Mouse (Mus musculus) adrenal gland, adult 8-10 months (tissue): ENCODE measurements at regions not wholly inside any gene's neighbourhood (a gene's known extent, or its start where the extent isn't known, plus 50 kb on each side); places are given as distances from the start of the nearest gene placed in this dataset.

ENCODE experiments used
- DNase-seq: peaks from one replicate; pipeline ENCODE4 v3.0.0; 2022

DNA sequence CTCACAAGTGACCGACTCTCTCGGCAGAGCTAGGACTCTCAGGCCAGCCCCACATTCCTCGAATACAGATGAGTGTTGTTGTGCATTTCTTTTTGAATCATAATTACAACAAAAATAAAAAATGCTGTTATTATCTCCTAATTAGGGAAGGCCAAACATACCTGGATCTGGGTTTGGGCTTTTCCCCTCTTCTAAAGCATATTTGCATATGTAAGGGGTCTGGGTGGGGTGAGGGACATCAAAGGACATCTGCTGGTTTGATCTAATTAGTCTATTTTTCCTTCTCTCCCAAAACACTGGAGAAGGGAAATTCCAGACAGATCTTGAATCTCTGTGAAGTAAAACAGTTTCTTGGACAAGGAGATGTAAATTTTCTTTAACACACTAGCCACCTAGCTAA lies 85.3 kb downstream of the Tfap2a start:
- DNase-seq: no peak

DNA sequence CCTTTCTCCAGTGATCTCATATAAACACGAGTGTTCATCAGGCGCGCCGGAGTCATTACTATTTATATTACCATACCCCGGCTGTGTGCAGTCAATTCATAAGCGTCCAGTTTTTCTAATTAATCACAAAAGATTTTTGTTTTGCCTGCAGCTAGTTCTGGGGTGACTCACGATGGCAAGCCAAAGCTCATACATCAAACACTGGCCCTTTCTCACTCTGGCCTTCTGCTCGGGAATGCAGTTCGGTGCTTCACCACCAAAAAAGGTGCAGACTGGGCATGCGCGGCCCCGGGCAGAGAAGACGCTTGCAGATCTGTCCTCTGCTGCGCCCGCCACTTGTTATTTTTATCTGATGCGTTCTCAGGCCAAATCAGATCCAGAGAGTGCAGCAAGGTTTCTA lies 87.1 kb downstream of the Tfap2a start:
- peak; percentile 67 for DNase-seq

DNA sequence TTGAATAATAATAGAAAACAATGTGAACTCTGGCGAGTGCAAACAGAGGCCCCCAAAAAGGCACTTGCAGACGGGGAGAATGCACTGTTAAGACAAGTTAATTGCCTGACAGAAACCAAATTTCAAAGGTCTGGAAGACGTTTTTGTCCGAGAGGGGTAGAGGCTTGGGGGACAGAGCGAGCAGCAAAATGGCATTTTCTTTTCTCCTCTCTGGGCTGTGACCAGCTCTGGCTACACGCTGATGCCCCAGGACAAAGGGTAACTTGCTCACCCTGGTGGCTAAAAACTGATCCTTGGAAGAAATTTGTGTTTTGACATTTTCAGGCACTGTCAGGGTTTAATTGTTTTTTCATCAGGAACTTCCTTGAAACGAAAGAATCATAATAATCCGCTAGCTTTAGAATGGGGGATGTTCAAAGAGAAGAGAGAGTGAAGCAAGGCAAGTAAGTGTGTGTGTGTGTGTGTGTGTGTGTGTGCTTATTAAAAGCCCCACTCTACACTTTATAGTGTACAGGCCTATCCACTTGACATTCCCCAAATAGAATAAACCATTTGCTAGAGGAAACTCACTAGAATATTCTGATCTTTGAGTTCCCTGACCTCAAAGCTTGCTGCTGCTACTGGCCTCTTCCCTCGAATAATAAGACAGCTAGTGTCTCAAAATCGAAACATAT lies 88.0 kb downstream of the Tfap2a start:
- no peak for DNase-seq

DNA sequence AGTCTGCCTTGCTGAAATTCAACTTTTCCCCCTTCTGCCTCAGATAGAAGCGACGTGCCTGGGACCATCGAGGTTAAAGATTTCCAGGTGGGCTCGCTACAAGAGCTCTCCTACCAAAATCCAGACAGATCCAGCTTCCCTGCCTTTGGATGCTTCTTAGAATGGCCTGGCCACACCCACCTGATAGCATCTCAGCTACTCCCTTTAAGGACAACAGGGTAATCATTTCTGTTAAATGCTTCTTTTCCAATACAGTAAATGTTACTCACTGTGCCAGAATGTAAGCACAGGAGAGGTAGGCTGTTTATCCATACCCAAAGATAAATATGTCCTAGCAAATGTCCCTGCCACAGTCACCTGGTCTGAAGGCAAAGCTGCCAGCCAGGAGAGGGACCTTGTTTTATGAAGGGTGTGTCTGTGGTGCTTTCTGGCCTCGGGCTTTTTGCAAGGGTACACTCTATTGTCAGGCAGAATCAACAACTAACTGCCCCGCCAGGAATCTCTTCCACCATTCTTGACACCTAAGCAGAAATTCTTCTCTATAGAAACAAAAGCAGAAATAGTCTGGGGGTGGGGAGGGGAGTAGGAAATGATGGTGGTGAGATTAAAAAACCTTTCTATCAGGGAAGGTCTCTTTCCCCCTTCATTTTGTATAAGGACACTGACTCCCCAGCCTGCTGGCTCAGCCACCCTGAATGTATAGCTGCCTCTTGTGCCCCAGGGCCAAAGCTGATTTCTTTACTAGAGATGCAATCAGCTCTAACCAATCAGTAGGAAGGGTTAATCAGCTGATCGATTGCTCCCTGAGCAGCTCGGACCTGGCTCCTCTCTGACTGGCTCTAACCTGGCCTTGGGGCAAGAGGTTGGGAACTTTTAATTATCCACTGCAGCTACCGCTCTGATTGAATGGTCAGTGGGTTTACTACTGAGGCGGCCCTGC lies 88.8 kb downstream of the Tfap2a start:
- DNase-seq: no peak

DNA sequence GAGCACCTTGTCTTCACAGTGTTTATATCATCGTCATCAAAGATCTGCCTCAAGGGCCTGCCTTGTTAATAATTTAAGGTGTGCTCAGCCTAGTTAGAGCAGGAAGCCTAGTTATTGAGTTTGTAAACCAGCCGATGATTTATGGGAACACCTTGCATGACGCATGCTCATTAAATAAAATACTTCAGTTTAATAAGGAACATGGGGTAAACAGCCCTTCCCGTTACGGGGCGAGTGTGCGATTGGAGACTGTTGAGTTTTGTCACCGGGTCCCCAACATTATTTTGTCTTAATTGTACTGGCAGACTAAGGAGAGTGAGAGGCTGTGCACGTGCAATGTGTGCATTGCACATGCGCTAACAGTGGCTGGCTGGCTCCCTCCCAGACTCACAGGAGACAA lies 92.0 kb downstream of the Tfap2a start:
- no peak for DNase-seq

DNA sequence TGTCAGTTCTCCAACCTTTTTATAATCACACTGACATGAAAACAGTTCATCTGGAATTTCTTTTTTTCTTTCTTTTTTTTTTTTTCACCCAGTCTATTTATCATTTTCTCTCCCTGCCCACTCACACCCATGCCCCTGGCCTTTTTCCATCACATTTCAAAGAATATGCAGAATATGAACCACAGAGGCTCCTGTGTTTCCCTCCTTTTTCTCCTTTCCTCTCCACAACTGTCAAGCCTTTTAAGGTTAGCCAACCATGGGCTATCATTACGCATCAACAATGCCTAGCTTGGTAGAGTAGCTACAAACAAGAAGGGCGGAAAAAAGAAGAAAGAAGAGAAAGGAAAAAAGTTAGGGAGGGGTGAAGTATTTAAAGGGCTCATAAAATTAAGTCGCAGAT lies 92.5 kb downstream of the Tfap2a start:
- no peak for DNase-seq

DNA sequence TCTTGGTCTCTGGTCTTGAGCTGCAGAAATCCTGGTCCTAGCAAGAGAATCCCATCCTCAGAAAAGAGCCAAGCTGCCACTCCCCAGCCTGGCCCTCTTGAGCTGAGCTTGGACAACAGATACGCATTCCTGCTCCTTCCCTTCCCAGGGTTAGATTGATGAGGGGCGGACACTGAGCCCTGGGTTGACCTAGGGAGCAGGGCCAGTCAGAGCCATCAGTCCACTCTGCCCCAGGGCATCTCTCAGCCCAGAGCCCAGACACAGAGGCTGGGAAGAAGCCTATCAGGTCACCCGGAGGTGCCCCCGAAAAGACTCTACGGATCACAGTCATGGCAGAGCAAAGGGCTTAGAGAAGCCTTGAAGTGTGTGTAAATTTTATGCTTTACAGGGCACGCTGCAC lies 95.2 kb downstream of the Tfap2a start:
- no peak for DNase-seq

DNA sequence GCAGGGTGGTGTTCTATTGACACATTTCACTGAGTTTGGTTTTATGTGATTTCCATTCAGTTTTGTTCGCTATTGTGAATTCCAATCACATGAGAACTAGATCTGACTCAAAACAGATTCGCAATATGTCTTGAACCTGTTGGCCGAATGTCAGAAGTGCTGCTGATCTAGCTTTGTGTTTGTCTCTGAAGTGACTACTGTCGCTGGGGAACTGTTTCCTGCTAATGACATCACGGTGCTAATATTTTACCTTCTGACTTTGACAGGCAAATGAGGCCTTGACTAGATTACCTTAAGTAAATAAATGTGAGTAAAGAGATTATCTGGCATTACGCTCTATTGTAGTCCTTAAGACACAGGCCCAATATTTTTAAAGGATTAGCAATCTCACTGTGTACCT lies 100.9 kb downstream of the Tfap2a start:
- no peak for DNase-seq

DNA sequence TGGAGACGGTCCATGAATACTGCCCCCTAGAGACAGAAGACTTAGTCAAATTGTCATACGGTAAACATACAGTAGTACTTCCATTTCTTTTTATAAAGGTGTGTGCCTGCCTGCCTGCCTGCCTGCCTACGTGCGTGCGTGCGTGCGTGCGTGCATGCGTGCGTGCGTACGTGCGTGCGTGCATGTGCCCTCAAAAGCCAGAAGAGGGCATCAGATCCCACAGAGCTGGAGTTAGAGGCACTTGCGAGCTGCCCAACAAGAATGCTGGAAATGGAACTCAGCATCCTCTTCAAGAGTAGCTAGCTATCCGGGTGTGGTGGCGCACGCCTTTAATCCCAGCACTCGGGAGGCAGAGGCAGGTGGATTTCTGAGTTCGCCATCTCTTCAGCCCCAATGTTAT lies 120.3 kb downstream of the Tfap2a start:
- no peak for DNase-seq

DNA sequence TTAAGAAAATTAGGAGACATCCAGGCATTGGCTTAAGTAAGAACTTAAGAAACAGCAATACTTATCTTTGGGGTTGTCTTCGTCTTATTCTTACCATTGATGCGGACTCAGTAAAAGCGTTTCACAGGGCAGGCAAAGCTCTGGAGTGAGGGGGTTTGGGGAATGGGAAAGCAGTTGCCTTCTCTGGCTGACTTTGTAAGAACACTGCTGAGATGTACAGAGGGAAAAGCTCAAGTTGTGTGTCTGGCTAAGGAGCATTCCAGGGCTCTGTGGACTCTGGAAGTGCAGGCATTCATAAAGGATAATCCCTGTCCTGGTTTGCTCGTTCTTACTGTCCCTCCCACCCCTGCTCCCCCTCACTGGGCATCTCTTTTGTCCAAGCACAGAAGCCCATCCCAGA lies 129.7 kb downstream of the Tfap2a start:
- no peak for DNase-seq

DNA sequence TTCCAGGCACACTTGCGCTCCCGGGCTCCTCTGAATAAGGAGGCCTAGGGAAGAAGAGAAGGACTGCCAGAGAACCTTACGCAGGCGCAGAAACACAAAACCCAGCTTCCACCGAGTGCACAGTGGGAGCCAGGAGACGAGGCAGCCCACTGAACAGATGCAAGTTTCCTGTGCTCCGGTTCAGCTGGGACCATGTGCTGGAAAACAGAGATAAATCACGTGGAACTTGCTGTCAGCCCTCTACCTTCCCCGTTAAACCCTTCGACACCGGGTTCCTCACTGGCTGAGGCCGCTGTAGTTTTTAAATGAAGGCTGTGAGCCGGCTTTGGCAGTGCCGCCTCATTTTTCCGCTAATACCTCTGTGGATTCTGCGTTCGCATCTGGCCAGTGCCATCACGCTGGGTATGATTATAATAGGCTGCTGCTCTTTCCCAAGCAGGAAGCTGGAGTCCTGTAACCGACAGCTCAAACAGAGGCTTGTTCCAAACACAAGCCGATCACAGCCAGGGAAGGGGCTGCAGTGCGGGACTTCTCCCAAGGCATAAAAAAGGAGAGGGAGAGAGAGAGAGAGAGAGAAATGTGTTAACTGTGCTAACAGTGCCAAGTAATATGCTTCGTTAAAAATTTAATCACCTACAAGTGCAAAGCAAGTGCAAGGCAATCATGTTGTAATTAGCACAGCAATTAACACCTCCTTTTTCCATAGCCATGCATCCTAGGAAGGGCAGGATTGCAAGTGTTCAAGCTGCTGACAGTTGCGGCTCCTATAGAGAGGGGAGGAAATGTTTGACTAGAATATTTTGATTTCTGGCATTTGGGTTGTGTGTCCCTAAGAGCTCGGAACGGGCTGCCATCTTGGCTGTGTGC lies 131.5 kb downstream of the Tfap2a start:
- no peak for DNase-seq

DNA sequence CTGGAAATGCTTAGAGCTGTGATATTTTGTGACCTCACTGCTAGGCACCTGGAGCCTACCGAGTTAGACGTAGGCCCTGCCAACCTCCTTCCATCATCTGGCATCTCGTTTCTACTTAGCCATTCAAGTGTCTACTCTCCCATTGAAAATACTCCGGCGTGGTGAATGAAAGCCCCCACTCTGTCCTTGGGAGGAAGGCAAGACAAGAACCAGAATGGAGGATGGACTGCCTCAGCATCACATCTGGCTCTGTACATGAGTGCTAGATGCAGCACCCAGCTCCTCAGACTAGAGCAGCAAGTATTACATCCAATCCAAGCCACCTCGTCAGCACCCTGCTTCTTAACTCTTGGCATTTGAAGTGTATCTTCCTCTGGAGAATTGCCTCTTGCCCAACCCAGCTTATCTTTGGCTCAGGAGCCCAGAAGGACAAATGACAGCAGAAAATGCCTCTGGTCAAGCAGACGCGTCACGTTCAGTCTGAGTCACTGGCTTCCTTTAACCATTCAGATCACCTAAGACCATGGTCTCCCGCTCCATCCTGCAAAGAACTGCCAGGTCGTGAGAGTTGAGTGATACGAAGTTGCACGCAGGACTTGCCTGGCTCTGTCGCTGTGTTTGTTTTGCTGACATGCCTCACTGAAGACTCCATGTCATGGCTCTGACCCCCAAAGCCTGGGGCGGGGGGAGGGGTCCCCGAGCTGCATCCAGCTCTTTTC lies 132.3 kb downstream of the Tfap2a start:
- peak; percentile 38 for DNase-seq

DNA sequence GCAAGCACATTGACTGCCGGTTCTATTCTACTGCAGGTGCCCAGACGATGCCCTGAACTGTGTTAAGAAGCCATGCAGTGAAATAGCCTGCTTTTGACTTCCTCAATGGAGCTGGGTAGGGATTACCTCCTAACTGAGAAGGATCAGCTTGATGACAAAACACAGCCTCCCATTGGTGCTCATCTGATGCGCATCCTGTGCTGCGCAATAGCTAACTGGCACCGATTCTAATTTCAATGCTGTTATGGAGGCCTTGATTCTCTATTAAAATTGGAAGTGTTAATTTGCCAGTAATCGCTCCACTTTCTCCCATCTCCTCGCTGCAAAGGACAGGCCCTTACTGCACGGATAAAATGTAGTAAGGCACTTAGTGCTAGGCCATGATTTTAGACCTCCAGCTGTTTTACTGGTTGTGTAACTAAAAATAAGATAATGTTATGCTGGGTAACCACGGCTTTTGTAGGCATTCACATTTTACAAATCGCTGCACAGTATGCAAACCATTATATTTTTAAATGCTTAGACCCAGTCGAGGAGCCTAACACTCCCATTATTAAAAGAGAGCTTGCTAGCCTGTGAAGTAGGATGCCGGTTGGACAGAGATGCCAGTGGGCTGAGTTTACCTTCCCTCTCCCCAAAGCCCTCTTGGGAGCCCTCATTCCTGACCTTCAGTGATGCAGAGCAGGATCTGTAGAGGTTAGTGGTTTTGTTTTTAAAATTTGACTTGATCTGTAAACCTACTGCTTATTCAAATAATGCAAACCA lies 163.0 kb downstream of the Tfap2a start:
- DNase-seq: no peak

DNA sequence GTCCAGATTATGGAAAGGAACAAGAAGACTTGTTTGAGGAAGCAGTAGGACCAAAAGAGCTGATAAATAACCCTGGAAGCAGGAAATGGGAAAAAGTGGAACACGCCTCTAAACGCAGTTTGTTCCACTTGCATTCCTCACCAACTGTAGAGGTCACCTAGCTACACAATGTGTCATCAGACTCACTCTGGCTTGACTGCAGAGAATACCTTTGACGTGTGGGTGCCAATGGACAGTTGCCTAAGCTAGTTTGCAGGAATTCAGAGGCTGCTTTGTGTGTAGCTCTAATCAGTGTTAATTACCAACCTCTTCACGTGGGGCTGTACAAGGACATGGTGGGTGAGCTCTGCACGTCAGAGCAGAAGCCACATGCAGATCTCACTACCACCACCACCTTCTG lies 168.7 kb downstream of the Tfap2a start:
- DNase-seq: no peak

DNA sequence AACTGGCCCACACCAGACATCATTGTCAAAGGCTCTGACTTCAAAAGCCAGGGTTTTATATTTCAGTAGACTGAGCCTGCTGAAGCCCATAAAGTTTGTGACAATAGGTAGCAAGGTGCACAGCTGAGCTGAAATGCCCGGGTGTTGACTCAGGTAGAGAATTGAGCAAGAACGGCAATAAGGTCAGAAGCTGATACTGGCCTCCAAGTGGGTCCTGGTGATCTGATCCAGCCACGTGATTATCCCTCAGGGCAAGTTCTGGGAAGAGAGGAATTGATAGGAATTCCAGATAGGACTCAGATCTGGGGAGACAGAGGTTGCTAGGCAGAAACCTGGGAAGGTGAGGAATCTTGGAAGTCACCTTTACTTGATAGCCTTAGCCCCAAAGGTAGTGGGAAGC lies 170.4 kb downstream of the Tfap2a start:
- DNase-seq: no peak

DNA sequence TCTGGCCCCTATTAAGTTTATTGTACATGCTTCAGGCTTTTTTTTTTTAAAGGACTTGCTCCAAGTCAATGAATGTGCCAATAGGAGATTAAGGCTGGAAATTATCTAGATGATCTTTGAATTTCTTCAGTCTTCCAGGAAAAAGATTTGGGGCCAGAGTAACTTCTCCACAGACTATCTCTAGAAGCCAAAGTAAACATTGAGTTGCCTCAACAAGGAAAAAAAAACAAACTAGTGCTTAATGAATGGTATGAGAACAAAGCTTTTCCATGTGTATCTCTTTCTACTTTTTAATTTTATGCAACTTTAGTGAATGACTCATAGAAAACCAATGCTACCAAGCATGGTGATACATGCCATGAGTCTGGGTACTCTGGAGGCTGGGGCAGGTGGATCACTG lies 173.8 kb downstream of the Tfap2a start:
- DNase-seq: no peak

DNA sequence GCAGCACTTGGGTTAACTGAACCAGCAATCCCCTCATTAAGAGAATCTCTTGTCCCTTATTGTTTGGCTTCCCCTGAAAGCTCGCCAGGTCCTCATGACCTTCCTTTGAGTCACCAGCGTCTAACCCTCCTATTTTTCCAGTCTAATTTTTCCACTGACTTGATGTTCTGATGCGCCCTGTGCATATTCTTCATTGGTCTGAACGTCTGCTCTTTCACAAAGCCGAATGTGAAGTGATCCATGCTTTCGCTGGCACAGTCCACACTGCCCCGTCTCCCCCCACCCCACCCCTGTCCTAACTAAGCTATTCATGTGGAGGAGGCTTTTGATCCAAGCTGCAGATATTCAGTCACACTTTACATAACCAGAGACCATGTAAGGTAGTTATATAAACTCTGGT lies 183.8 kb downstream of the Tfap2a start:
- no peak for DNase-seq

DNA sequence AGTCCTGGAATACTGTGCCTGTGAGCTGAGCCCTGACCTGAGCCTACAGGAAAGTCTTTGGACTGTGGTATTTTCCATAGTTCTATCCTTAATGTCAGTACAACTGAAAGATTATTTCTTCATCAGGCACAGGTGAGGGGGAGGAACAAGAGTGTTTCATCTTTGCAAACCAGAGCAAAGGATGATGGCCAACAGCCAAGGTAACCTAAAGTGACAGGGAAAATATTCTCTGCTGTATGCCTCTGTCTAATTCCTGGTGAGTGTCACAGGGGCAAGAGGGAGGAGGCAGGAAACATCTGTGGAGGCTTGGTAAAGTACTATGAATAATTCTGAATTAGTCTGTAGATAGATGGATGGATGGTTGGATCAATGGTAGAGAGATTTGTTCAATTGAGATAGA lies 164.3 kb upstream of the Ofcc1 start:
- DNase-seq: no peak

DNA sequence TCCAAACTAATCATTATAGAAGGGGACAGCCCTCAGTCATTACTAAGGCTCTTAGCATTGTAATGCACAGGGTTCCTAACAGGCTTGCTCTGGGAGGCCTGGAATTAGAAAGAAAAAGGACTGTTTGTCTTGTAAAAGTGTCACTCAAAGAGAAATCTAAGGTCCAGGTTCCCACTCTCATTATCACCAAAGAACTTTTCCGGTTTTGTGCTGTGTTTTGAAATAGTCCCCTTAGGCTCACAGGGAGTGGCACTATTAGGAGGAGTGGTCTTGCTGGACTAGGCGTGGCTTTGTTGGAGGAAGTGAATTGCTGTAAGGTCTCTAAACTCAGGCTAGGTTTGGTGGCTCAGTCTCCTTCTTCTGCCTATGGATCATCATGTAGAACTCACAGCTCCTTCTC lies 161.9 kb upstream of the Ofcc1 start:
- DNase-seq: no peak

DNA sequence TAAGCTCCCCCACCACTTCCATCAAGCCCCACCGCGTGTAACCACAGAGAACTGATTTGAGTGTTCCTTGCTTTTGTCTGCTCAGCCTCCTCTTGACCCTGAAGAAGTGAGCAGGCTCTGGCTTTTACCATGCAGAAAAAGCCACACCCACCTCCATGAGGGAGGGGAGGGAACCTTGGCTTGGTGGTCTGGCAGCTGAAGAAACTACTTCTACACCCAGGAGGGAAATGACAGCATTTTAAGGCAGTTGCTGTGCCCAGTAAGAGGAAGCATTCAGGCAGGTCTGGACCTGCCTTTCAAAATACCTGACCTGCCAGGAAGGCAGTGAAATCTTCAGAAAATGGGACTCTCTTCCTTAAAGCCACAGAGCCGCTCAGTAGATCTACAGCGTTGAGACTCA lies 156.9 kb upstream of the Ofcc1 start:
- no peak for DNase-seq

DNA sequence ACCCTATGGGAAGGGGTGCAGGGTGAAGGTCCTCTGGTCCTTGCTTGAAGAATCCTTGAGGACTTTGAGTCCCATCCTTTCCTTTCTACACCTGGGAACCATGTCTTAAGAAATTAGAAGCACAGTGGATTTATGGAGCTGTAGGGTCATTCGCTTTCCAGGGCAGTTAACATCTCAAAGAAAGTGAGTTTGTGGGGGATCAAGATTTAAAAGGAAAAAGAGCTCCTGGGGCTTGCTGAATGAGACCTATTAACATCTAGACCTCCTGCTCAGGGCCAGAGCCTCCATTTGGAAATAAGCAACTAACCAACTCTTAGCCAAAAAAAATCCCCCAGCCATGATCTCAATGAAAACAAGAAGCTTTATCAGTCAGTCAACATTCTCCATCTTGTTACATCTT lies 148.0 kb upstream of the Ofcc1 start:
- no peak for DNase-seq

DNA sequence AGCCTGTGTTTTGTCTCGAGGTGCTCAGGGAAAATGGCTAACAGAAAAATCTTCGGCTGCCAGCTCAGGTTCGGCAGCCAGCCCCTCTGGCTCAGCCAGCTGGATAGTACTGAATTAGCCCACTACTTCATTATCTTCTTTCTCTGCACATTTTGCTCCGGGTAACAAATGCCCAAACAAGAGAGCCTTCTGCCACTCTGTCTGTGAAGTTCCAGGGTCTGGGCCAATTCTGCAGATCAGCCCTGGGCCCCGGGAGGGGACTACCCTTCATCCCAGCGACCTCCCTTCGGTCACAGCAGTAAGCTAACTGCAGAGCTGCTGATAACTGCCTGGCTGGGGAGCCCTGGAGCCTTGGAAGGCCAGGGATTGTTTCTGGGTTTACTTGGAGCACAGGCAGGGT lies 119.6 kb upstream of the Ofcc1 start:
- DNase-seq: no peak
